Mouse (Mus musculus) retina, embryonic 14.5 days (tissue): ENCODE measurements around the gene P3h1.

Source experiments
- DNase-seq: peaks from one replicate; pipeline ENCODE4 v3.0.0-alpha.2; 2015; ENCODE audit warnings: low spot score

Gene P3h1

DNA sequence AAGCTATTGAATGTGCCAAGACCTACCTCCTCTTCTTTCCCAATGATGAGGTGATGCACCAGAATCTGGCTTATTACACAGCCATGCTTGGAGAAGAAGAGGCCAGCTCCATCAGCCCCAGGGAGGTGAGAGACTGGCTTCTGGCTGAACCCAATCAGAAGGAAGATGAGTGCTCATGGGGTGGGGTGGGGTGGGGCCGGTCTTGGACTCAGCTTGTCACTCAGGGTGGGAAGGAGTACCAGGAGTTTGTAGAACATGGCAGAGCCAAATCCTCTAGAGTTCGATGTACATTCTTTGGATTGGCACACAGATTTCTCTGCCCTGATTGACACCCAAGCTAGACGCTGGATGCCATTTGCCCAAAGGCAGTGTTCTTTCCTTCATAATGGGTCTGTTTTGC, 5.9 kb downstream of the P3h1 start:
- DNase-seq = no peak

DNA sequence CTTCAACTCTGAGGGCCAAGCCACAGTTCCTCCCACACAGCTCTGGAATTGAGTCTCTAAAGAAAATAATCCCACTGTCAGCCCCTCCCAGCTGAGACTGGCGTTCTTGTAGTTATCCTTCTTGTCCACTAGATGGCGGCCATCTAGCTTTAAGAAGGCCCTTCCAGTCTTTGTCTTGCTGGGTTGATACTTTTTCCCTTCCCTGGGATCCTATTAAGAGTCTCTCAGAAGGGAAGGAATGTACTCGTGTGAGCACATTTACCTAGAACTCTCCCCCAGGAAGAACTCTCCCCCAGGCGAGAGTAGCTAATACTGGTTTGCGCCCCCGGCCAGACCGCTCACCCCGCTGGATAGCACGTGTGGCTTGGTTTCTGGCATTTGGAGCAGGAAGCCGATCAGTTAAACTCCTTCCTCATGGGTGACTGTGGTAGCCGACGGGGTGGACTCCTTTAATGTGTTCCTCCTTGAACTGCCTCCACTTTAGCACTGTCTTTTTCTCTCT, 6.5 kb downstream of the P3h1 start:
- DNase-seq = peak; percentile 89

DNA sequence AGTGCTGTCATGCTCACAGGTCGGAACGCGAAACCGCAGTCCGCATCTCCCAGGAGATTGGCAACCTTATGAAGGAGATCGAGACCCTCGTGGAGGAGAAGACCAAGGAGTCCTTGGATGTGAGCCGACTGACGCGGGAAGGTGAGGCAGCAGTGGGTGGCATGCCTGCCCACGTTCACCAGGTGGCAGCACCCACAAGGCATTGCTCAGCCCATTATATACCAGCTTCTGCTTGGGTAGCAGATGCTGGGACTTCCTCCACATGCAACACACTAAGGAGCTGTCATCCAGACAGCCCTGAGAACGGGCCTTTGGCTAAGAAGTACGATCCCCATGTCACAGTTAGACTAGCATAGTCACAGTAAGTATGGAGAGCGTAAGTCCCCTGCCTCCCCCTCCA, 8.9 kb downstream of the P3h1 start:
- no peak for DNase-seq

DNA sequence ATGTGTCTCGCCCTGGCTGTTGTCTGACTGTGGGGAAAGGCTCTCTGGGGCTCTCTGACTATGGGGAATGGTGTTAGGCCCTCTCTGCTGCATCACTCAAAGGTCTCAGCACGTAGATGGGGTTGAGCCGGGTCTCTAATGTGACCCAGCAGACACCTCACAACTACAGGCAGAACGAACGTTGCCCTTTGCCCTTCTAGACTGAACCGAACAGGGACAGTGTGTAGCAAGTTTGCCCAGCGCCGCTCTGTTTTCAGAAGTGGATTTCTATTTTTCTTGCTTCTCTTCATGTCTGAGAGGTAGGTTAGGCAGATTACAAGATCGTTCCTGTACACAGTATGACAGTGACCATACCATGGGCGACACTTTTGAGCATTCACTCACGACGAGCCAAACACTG, 9.9 kb downstream of the P3h1 start:
- no peak for DNase-seq

DNA sequence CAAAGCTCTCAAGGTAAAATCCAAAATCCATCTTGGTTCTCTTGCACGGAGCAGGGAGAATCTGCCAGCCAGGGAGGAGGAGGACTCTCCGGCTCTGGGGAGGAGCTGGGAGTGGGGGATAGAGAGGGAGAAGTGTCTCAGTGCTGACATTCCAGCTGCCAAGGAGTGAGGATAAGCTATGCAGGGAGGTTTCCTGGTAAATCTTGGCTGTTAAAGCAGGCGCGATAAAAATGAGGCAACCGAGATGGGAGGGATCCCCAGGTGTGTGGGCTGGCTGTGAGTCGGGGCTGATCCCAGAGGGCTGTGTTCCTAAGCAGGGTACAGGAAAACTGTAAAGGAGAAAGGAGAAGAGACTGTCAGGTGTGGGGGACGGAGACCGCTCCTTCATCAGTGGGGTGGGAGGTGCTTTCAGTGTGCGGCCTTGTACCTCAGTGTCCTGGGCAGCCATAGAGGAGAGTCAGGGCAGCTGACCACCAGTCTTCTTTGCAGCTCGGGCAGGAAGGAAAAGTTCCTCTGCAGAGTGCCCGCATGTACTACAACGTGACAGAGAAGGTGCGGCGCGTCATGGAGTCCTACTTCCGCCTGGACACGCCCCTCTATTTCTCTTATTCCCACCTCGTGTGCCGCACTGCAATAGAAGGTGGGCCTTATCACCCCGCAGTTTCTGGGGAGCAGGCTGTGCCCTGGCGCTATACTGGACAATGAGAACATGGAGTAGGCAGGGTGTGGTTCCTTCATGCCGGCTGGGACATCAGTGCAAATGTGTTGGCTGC, 11.9 kb downstream of the P3h1 start:
- DNase-seq = no peak

DNA sequence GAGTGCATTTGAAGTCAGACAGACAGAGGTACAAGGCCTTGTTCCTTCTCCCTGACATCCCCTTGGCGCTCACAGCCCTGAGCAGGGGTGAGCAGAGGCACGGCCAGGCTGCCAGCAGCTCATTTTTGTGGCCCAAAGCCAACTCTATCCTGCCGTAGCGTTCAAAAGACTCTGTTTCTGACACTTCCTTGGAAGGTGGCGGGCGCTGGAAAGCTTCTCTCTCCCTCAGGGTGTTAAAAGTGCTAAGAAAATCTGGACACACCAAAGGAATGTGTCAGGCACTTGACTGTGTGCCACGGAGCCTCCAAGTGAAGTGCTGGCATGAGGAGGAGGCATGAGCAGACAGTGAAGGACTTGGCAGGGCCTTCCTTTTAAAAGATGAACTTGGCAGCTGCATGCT, 12.8 kb downstream of the P3h1 start:
- DNase-seq = no peak

DNA sequence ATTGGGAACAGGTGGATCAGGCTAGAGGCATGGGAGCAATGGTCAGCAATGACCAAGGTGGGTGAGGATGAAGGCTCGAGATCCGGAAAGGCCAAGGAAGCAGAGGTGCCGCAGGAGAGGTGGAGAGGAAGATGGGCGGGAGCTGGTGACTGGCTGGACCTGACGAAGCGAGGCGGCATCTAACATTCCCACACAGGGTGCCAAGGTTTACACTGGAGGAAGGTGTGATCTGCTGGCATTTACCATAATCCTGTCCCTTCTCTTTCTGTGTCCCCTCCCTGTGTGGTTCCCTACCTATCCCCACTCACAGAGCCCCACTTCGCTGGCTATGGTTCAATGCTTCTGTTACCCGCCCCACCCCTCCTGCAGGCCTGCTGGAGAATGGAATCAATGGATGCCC, 13.2 kb downstream of the P3h1 start:
- no peak for DNase-seq

DNA sequence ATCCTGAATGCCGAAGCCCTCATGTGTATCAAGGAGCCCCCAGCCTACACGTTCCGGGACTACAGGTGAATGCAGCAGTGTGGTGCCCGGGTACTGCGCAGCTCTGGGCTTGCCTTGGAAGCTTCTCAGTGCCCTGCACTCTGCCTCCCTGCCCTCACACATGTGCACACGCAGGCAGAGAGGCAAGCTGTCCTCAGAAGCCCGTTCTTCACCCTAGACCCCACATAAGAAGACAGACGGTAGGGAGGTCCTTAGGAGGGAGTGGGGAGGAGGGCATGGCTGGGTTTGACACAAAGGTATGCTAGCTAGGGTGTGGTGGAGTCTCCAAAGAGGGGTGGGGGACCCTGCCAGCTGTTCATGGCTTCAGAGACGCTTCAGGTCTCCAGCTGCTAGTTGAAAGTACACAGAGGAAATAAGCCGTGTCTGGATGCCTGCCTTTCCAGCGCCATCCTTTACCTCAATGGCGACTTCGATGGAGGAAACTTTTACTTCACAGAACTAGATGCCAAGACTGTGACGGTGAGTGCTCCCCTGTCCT, 14.0 kb downstream of the P3h1 start:
- no peak for DNase-seq

DNA sequence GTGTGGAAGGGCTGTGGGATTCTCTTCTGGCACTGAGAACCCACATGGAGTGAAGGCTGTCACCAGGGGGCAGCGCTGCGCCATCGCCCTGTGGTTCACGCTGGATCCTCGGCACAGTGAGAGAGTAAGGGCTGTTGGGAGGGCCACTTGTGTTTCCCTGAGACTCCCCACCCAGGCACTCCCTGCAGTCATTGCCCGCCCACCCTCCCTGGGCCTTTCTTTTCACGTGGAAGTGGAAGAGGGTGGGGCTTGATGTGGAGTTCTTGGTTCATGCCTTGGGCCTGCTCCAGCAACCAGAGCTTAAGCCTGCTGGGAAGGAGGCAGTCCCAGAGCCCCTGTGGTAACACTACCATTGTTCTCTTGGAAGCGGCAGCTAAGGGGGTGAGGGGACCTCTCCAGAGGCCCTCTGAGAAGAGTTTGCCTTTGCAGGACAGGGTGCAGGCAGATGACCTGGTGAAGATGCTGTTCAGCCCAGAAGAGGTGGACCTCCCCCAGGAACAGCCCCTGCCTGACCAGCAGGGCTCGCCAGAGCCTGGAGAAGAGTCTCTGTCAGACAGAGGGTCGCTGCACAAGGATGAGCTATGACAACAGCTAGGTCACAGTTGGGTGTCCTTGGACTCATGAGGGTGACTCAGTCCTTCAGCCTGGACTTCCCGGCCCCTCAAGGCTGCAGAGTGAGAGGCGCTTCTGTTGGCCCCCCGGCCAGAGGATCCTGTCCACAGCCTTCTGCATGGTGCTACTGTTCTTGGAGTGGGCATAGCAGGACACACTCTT, 14.9 kb downstream of the P3h1 start:
- peak; percentile 87 for DNase-seq

DNA sequence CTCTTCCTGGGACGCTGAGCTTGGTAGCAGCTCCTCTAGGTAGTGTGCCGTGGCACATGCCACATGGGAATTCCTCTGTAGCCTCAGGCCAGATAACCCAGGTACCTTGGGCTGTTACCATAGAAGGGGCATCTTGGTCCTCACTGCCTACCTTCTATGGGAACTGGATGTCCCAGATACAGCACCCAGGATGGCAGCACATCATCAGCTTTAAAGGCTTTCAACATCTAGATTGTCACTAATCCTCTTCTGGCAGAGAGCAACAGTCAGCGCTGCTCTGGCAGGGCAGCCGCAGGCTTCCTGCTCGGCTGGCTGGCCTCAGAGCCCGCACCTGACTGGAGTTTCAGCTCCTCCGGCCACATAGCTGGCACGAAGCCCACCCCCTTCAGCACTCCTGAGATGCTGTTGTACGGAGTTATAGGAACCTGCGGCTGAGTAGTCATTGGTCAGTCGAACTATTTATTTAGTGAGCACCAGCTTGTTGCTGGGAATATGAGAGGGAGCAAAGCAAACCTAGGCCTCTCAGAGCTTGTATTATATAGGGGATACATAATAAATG, 15.8 kb downstream of the P3h1 start:
- DNase-seq = no peak

DNA sequence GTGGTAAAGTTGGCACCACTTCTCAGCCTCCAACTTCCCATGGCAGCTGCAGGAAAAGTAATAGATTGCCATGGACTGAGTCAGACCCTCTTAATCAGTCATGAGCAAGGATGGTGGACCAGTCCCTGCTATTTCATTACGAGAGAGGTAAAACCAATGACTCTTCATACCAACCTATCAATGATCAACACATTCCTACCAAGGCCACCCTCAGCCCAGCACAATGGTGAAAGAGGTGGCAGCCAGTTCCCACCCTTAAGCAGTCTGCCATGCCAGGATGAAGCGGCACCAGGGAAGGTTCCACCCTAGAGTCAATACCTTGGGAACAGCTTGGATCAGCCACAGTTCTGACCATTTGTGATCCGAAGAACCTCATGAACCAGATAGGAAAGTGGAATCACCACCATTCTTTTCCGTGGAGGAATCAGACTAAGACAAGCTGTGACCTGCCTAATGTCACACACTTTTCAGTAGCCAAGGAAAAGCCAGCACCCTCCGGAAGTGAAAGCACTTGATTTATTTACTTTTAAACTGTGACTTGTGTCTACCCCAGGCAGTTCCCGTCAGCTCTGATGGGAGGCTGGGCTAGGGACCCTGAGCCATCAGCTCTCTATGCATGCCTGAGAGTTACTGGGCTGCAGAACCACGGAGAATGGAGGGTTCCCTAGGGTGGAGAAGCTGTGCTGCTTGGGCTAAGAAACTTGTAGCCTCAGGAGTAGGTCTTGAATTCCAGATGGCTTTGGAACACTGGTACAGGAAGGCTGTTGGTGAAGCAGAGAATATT, 19.5 kb downstream of the P3h1 start:
- no peak for DNase-seq

DNA sequence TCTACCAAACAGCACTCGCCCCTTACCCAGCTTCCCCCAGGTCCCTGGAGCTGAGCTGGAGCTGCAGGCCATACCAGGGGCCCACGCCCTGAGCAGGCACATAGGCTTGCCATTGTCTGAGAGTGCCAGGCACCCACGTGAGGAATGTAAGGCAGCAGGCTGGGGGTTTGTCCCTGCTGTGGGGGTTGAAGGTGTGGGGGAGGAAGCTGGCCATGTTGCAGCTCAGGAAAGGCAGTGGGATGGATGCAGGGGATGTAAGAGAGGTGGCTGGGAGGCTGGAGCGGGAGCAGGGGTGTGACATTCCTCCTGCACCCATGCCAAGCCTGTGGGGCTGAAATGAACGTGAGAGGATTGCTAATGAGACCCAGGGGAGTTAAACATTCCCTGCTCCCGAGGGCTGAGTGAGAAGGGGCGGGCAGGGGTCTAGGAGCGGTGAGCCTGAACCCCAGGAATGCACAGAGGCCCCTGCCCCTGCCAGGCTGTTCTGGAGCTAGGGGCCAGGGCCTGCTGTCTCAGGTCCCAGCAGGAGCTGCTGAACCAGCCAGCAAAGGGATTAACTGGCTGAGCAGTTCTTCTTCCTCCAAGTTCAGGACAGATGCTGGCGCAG, 21.4 kb downstream of the P3h1 start:
- DNase-seq = peak; percentile 44

DNA sequence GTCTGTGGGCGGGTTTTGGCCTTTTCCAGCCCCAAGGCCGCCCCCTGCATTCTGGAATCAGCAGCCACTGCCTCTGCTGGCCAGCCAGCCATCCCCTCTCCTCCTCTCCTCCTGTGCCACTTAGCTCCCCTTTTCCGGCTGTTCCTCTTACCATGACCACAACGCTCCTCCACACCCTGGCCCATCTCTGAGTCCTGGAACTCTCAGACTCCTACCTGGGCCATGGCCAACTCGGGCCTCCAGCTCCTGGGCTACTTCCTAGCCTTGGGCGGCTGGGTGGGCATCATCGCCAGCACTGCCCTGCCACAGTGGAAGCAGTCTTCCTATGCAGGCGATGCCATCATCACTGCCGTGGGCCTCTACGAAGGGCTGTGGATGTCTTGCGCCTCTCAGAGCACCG, 22.6 kb downstream of the P3h1 start, which contains the start of gene Cldn19:
Gene Cldn19, plus strand, starts transcription at position 64 of the 400 bp plus-strand sequence.
- DNase-seq = no peak

DNA sequence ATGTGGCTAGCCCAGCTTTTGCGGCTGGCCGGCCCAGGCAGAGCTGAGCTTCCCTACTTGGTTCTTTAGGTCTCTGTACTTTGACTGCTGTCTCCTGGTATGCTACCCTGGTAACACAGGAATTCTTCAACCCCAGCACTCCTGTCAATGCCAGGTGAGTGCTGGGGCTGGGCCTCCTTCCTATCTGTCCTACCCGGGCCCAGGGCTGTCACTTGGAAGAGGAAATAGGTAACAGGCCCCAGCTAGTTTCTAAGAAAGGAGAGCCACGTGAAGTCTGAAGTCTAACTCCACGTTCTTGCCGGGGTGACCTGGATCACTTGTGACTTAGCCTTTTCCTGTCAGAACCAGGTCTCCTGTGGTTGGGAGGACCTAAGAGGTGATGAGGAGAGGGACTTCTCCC, 24.4 kb downstream of the P3h1 start:
- DNase-seq = no peak

DNA sequence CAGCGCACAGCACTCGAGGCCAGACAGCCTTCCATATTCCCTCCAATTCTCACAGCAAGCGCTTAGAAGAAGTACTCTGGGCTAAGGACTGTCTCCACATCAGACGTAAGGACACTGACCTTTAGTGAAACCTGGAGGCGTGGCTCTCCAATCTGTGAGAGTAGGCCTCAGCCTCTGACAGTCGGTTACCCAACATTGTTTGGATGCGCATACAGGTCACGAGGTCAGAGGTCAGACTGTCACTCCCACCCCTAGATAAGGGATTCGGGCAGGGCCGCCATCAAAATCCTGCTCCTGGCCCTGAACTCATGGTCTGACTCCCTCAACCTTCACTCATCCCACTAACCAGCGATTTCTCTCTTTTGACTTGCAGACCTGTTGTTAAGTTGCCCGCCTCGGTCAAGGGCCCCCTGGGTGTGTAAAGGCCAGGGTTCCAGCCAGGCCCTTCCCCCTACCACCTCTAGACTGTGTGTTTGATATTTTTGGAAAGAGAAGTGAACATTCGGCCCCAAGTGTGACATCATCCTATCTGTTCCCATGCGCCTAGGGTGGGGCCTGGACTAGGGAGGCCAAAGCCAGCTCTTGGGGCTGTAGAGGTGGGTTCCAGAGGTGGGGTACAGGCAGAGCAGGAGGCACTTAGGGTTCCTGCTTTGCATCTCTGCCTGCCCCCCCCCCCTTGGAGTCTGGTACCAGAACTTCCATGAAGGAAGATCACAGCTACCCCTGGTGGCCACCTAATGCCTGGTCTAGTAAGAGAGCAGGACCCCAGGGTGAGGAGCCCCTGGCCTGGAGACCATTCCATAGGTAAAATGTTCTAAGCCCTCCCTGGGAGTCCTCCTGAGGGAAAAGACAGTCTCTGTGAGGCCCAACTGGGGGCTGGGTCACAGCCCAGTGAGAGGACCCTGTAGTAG, 26.9 kb downstream of the P3h1 start:
- peak; percentile 24 for DNase-seq

DNA sequence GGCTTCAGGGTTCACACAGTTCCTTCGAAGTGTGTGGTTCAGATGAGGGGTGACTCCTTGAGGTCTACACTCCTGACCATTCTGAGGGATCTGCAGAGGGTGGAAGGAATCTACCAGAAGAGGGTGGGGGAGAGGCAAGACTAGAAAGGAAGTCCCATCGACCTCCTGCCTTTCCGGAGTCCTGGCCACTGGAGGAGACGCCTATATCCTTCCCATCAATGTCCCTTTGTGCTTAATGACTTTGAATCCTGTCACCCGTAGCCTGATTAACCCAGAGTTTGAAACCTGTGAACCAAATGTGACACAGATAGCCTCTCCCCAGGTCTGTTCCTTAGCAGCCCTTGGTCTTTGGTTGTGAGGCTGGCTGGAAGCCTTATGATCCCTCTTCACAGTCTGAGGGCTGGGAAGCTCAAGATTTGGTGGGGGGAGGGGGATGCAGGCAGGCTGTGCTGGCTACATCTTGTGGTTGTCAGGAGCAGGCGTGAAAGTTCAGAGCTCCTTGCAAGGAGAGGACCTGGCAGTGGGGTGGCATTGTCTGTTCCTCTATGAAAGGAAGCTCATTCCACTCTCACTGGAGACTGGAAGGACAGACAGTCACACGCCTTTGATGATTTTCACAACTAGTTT, 28.5 kb downstream of the P3h1 start:
- no peak for DNase-seq

DNA sequence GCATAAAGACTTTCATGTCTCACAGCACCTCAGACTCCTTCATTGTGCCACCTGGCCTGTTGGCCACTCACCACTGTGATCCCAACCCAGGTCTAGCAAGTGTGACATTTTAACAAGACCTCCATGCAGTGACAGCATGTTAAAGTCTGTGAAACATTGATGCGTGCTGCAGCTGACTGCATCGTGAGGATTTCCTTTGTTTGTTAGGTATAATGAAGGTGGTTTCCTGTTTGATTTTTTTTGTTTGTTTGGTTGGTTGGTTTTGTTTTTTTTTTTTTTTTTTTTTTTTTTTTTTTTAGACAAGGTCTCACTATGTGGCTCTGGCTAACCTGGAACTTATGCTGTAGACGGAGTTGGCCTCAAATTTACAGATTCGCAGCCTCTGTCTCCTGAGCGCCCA, 29.8 kb downstream of the P3h1 start:
- no peak for DNase-seq

DNA sequence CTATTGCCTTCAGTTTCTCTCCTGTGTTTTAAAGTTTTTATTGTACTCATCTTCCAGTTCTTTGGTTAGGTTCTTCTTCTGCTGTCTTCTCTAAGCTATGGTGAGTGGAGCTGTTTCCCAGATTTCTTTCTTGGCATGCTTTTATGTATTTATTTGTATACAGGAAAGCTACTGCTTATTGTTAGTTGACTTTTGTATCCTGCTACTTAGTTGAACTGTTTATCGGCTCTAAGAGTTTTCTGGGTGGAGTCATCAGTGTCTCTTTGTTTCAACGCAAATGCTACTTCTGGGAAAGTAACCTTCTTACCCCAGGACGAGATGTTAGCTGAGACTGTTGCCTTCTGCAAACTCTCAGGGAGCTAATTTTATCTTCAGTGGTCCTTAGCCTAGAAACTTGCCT, 30.7 kb downstream of the P3h1 start:
- DNase-seq = no peak

DNA sequence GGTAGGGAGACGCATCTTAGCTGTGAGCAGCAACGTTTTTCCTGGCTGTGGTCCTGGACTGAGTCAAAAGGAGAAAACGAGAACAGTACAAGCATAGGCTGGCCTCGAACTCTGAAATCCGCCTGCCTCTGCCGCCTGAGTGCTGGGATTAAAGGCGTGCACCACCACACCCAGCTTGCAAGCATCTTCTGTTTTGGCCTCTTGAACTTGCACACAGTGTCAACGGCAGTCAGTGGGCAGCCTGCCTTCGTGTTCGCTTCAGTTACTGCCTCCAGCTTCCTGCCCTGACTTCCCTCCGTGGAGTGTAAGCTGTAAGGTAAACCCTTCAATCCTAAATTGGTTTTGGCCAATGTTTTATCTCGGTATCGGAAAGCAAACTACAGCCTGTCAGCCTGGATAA, 33.9 kb downstream of the P3h1 start:
- no peak for DNase-seq

DNA sequence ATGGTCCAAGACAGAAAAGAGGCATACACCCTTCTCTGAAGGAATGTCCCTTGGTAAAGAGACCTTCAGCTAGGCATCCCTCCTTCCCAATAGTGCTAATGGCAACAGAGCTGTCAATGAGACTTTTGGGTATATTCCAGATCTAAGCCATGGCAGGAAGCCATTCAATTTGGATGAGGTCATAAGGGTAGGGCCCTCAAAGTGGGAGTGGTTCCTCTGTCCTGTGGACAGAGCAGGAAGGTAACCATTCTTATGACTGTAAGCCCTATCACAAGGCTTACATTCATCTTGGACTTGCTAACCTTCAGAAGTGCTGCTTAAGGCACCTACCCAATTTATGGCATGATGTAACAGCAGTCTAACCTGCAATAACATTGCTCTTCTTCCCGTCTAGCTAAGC, 41.9 kb downstream of the P3h1 start:
- DNase-seq = no peak
